Mouse (Mus musculus) hindbrain, embryonic 11.5 days (tissue): ENCODE measurements at regions not wholly inside any gene's neighbourhood (a gene's known extent, or its start where the extent isn't known, plus 50 kb on each side); places are given as distances from the start of the nearest gene placed in this dataset.

Experiments used
- ATAC-seq: fragments of 200-750 bp; cut with Nextera tagmentation; 2 replicates; pipeline ENCODE4 v1.8.0; 2017; ENCODE audit warnings: mild to moderate bottlenecking, moderate TSS enrichment, moderate library complexity; ENCODE audit not compliant: low FRiP score
- DNase-seq: peaks from one replicate; pipeline ENCODE4 v3.0.0-alpha.2; 2015; ENCODE audit warnings: low spot score
- H3K27ac ChIP-seq: fragments of 300-500 bp; sonication (generic); 2 replicates; pipeline ENCODE4 v1.5.1; 2014; ENCODE audit warnings: mild to moderate bottlenecking, low read depth, low read length
- H3K27me3 ChIP-seq: fragments of 300-500 bp; sonication (generic); 2 replicates; pipeline ENCODE4 v1.6.1; 2014; ENCODE audit warnings: mild to moderate bottlenecking, low read length, moderate library complexity, mixed read lengths; ENCODE audit not compliant: control insufficient read depth, insufficient read depth
- H3K36me3 ChIP-seq: fragments of 300-500 bp; sonication (generic); 2 replicates; pipeline ENCODE4 v1.6.1; 2014; ENCODE audit warnings: mild to moderate bottlenecking, low read length, moderate library complexity, mixed read lengths; ENCODE audit not compliant: control insufficient read depth, insufficient read depth
- H3K4me1 ChIP-seq: fragments of 300-500 bp; sonication (generic); replicated peaks from 2 replicates; pipeline ENCODE4 v1.6.1; 2014; ENCODE audit warnings: low read length, mixed read lengths; ENCODE audit not compliant: control insufficient read depth, insufficient read depth
- H3K4me2 ChIP-seq: fragments of 300-500 bp; sonication (generic); replicated peaks from 2 replicates; pipeline ENCODE4 v1.6.1; 2014; ENCODE audit warnings: mild to moderate bottlenecking, low read depth, low read length
- H3K4me3 ChIP-seq: fragments of 300-500 bp; sonication (generic); 2 replicates; pipeline ENCODE4 v1.5.1; 2014; ENCODE audit warnings: low read depth, low read length
- H3K9ac ChIP-seq: fragments of 300-500 bp; sonication (generic); 2 replicates; pipeline ENCODE4 v1.6.1; 2014; ENCODE audit warnings: low read depth, low read length
- H3K9me3 ChIP-seq: fragments of 300-500 bp; sonication (generic); 2 replicates; pipeline ENCODE4 v1.6.1; 2016; ENCODE audit warnings: low read length; ENCODE audit not compliant: control insufficient read depth
- WGBS: fragments of 180-500 bp; shearing (Covaris S2); extraction: QIAGEN DNeasy Blood & Tissue Kit; methylation state at CpG from one replicate; pipeline ENCODE4 v1.1.7; 2014; 5-methylcytosine and 5-hydroxymethylcytosine counted together

GRCm38 (mm10) chr5:46202457-46202772 lies 345.0 kb upstream of the Lcorl start:
- no peaks in the 10 kb centered on the region for H3K27me3 ChIP-seq

GRCm38 (mm10) chr5:46201639-46202456 lies 344.4 kb upstream of the Lcorl start:
- peak; percentile 46 for ATAC-seq
- Histone ChIP-seq H3K4me2 (no peak overlapping the region), H3K27me3 (no peaks in the 10 kb centered on the region), H3K9ac (no peak overlapping the region), H3K4me1 (no peaks in the 10 kb centered on the region), H3K27ac (no peak overlapping the region), H3K36me3 (no peaks in the 10 kb centered on the region), H3K4me3 (no peak overlapping the region), H3K9me3 (no peaks in the 10 kb centered on the region)
- DNase-seq: peak; percentile 26
- 55% methylated on average over 6 of the region's 6 CpGs for WGBS

More at GRCm38 (mm10) chr5:46202457-46202772, 345.0 kb upstream of the Lcorl start:
- DNase-seq (no peak), ATAC-seq (no peak)
- WGBS: 84% methylated on average over 2 of the region's 2 CpGs
- no peaks in the 10 kb centered on the region for H3K36me3 ChIP-seq
- H3K4me3 ChIP-seq: no peak overlapping the region
- H3K27ac ChIP-seq: no peak overlapping the region
- H3K9ac ChIP-seq: no peak overlapping the region
- no peaks in the 10 kb centered on the region for H3K4me1 ChIP-seq
- H3K4me2 ChIP-seq: no peak overlapping the region
- no peaks in the 10 kb centered on the region for H3K9me3 ChIP-seq

GRCm38 (mm10) chr5:46186908-46187307 lies 329.5 kb upstream of the Lcorl start:
- H3K27ac ChIP-seq: no peak overlapping the region
- H3K27me3 ChIP-seq: no peaks in the 10 kb centered on the region
- DNase-seq (no peak), ATAC-seq (no peak)
- H3K4me1 ChIP-seq: no peaks in the 10 kb centered on the region
- H3K4me3 ChIP-seq: no peak overlapping the region
- H3K9me3 ChIP-seq: no peaks in the 10 kb centered on the region
- 97% methylated on average over 2 of the region's 2 CpGs for WGBS
- no peaks in the 10 kb centered on the region for H3K36me3 ChIP-seq
- H3K9ac ChIP-seq: no peak overlapping the region
- H3K4me2 ChIP-seq: no peak overlapping the region

DNA sequence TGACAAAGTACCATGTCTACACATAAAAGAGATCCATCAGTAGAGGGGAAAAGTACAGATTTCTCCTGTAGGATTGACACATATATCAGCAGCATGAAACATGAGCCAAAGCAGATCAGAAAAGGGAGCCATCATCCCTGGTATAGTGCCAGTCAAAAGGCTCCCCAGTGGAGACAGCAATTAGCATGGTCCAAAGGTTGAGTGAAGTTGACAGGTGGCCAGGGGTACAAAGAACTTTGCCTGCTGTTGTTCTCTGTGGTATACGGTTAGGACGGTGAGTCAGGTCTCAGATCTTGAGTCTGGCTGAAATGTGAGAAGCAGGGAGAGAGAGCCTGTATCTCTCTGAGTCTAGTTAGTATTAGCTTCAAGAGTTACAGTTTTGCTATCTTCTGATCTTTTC lies 324.7 kb upstream of the Lcorl start:
- H3K36me3 ChIP-seq: no peaks in the 10 kb centered on the region
- no peaks in the 10 kb centered on the region for H3K9me3 ChIP-seq
- no peak for DNase-seq
- H3K4me1 ChIP-seq: no peaks in the 10 kb centered on the region
- H3K4me3 ChIP-seq: no peak overlapping the region
- no peak overlapping the region for H3K27ac ChIP-seq
- no peak overlapping the region for H3K4me2 ChIP-seq
- ATAC-seq: no peak
- no peak overlapping the region for H3K9ac ChIP-seq
- H3K27me3 ChIP-seq: no peaks in the 10 kb centered on the region
- WGBS: 69% methylated on average over 2 of the region's 2 CpGs

- ATAC-seq (peak; percentile 56), DNase-seq (no peak)
- H3K4me2 ChIP-seq: no peak overlapping the region
- H3K4me1 ChIP-seq: no peaks in the 10 kb centered on the region
- H3K9ac ChIP-seq: no peak overlapping the region
- H3K27me3 ChIP-seq: no peaks in the 10 kb centered on the region
- WGBS: 27% methylated on average over 3 of the region's 3 CpGs
- no peak overlapping the region for H3K27ac ChIP-seq
- H3K9me3 ChIP-seq: no peaks in the 10 kb centered on the region
- no peaks in the 10 kb centered on the region for H3K36me3 ChIP-seq
- H3K4me3 ChIP-seq: no peak overlapping the region
Measured at GRCm38 (mm10) chr5:46172315-46172714, 314.9 kb upstream of the Lcorl start.

GRCm38 (mm10) chr5:46160774-46161173 lies 303.4 kb upstream of the Lcorl start:
- WGBS: 85% methylated on average over 4 of the region's 4 CpGs
- no peak for ATAC-seq

DNA sequence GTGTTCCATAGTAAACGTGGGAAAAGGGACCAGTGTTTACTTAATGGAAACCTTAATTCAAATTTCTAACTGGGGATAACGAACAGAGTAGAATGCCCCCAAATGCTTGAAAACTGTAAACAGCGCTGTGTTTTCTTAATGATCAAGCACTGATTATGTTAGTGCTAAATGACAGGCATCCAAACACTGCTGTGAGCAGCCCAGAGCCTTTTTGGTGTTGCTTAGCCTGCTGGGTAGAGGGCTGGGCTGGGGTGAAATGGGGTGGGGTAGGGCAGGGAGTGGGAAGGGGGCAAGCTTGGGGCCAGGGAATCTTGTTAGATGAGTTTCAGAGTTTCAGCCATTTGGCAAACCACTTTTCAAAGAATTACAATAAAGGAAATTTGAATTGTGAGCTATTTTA lies 294.6 kb upstream of the Lcorl start:
- Histone ChIP-seq H3K36me3 (no peaks in the 10 kb centered on the region), H3K9ac (no peak overlapping the region), H3K4me1 (no peaks in the 10 kb centered on the region), H3K27me3 (no peaks in the 10 kb centered on the region), H3K4me3 (no peak overlapping the region), H3K9me3 (no peaks in the 10 kb centered on the region), H3K27ac (no peak overlapping the region), H3K4me2 (no peak overlapping the region)
- WGBS: 65% methylated on average over 3 of the region's 3 CpGs
- ATAC-seq (no peak), DNase-seq (no peak)

More at GRCm38 (mm10) chr5:46160774-46161173, 303.4 kb upstream of the Lcorl start:
- Histone ChIP-seq H3K9ac (no peak overlapping the region), H3K4me2 (no peak overlapping the region), H3K36me3 (no peaks in the 10 kb centered on the region), H3K27ac (no peak overlapping the region), H3K4me1 (no peaks in the 10 kb centered on the region), H3K9me3 (no peaks in the 10 kb centered on the region), H3K4me3 (no peak overlapping the region), H3K27me3 (no peaks in the 10 kb centered on the region)
- no peak for DNase-seq

DNA sequence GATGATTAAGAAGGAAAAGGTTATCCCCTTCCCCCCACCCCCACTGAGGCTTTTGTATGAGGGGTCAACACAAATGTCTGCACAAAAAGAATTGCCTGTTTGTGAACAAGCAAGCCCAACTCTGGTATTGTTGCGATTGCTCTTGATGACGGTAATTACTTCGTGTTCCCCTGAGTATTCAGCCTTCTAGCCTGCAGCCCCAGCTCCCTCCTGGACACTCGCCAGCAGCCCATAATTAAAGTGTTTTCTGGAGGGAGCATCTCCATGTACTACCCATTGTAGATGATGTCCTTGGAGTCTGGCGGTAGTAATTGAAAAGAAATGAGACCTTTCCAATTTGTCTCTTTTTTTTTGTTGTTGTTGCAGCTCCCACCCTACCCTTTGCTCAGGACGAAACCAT lies 293.4 kb upstream of the Lcorl start:
- H3K4me3 ChIP-seq: no peak overlapping the region
- H3K27ac ChIP-seq: no peak overlapping the region
- ATAC-seq (peak; percentile 85), DNase-seq (peak; percentile 43)
- no peaks in the 10 kb centered on the region for H3K27me3 ChIP-seq
- H3K36me3 ChIP-seq: no peaks in the 10 kb centered on the region
- WGBS: 20% methylated on average over 6 of the region's 6 CpGs
- no peaks in the 10 kb centered on the region for H3K9me3 ChIP-seq
- H3K4me2 ChIP-seq: no peak overlapping the region
- no peaks in the 10 kb centered on the region for H3K4me1 ChIP-seq
- no peak overlapping the region for H3K9ac ChIP-seq

- ATAC-seq (peak; percentile 59; the same call in 1 of the 2 replicates), DNase-seq (peak; percentile 4)
- no peak overlapping the region for H3K27ac ChIP-seq
- no peaks in the 10 kb centered on the region for H3K36me3 ChIP-seq
- no peak overlapping the region for H3K4me3 ChIP-seq
- no peaks in the 10 kb centered on the region for H3K27me3 ChIP-seq
- H3K9me3 ChIP-seq: no peaks in the 10 kb centered on the region
- 58% methylated on average over 6 of the region's 6 CpGs for WGBS
- no peak overlapping the region for H3K4me2 ChIP-seq
- no peak overlapping the region for H3K9ac ChIP-seq
- no peaks in the 10 kb centered on the region for H3K4me1 ChIP-seq
Measured at GRCm38 (mm10) chr5:46149851-46150615, 292.6 kb upstream of the Lcorl start.
